Mouse (Mus musculus): ENCODE results near the gene Hypk.
A peak's percentile ranks its signal among the peaks of the same experiment; 100 is the strongest.

GRCm38 (mm10) chr2:121413387-121414042, 39.6 kb upstream of the Hypk start, which contains the start of the genes Pdia3 and Catsper2:
- TF ChIP-seq FOSL1 (IDR thresholded peaks at IDR 0.05; ENCODE audit: insufficient read depth, low read length, poor library complexity, severe bottlenecking) (no peak), CTCF (IDR thresholded peaks at IDR 0.05; ENCODE audit: control insufficient read depth, insufficient read depth, insufficient read length) (peak; percentile 49), MYOG (IDR thresholded peaks at IDR 0.05; ENCODE audit: control insufficient read depth, extremely low read depth, insufficient read length) (no peak), CEBPB (IDR thresholded peaks at IDR 0.05; ENCODE audit: low read depth) (no peak)

Data from C2C12 (cell line).